Mouse (Mus musculus) lung, embryonic 16.5 days (tissue): ENCODE data around the gene Rragd. TPM values are rescaled to one million over a fixed set of nuclear protein-coding genes. Genes with fewer than 3 reads are reported as not detected.
"Not testable (repeated sequence)": the region's sequence is repeated elsewhere in the genome, so short reads cannot be mapped to it uniquely, and the experiment has no call there.

ENCODE experiments used
- ATAC-seq: fragments of 200-750 bp; cut with Nextera tagmentation; 2 replicates; pipeline ENCODE4 v1.8.0; 2017; ENCODE audit warnings: low read depth, mild to moderate bottlenecking, moderate library complexity
- H3K27ac ChIP-seq: fragments of 300-500 bp; sonication (generic); 2 replicates; pipeline ENCODE4 v1.5.1; 2014; ENCODE audit warnings: mild to moderate bottlenecking, control low read depth, low read length
- H3K27me3 ChIP-seq: fragments of 300-500 bp; sonication (generic); 2 replicates; pipeline ENCODE4 v1.6.1; 2014; ENCODE audit warnings: low read depth, low read length, mixed read lengths; ENCODE audit not compliant: control insufficient read depth, insufficient read depth
- H3K36me3 ChIP-seq: fragments of 300-500 bp; sonication (generic); 2 replicates; pipeline ENCODE4 v1.6.1; 2014; ENCODE audit warnings: low read length; ENCODE audit not compliant: control insufficient read depth, insufficient read depth
- H3K4me1 ChIP-seq: fragments of 300-500 bp; sonication (generic); replicated peaks from 2 replicates; pipeline ENCODE4 v1.6.1; 2014; ENCODE audit warnings: low read length, mixed read lengths; ENCODE audit not compliant: control insufficient read depth, insufficient read depth
- H3K4me2 ChIP-seq: fragments of 300-500 bp; sonication (generic); 2 replicates; pipeline ENCODE4 v1.6.1; 2014; ENCODE audit warnings: low read depth, low read length, control low read depth
- H3K4me3 ChIP-seq: fragments of 300-500 bp; sonication (generic); 2 replicates; pipeline ENCODE4 v1.5.1; 2014; ENCODE audit warnings: mild to moderate bottlenecking, low read length, control low read depth
- H3K9ac ChIP-seq: fragments of 300-500 bp; sonication (generic); 2 replicates; pipeline ENCODE4 v1.6.1; 2014; ENCODE audit warnings: low read length, control low read depth
- H3K9me3 ChIP-seq: fragments of 300-500 bp; sonication (generic); 2 replicates; pipeline ENCODE4 v1.6.1; 2016; ENCODE audit warnings: low read length; ENCODE audit not compliant: control insufficient read depth
- WGBS: fragments of 180-500 bp; shearing (Covaris S2); extraction: QIAGEN DNeasy Blood & Tissue Kit; methylation state at CpG from one replicate; pipeline ENCODE4 v1.1.7; 2014; 5-methylcytosine and 5-hydroxymethylcytosine counted together
- polyA plus RNA-seq: library from polyadenylated mRNA; unstranded; fragments of >200 nt; fragmentation: Nextera tagmentation; extraction: Ambion mirVana; gene quantifications from 2 replicates; pipeline ENCODE4 v1.2.1, GENCODE M21; 2015

Rragd gene
- polyA plus RNA-seq, 1 experiment from 2014 or later: 2.9 TPM

- Histone ChIP-seq H3K27ac (no peak overlapping the region), H3K4me3 (no peak overlapping the region), H3K27me3 (no peaks in the 10 kb centered on the region), H3K4me1 (no peaks in the 10 kb centered on the region), H3K36me3 (no peaks in the 10 kb centered on the region), H3K9ac (no peak overlapping the region), H3K4me2 (no peak overlapping the region), H3K9me3 (0 out of 2 replicates have a peak, but pooled peaks cover 2% of the 10 kb centered on the region)
- ATAC-seq: no peak
- 86% methylated on average over 5 of the region's 5 CpGs for WGBS
Observed at GRCm38 (mm10) chr4:32997571-32997970, 14.7 kb downstream of the Rragd start.

- 89% methylated on average over 8 of the region's 8 CpGs for WGBS
- no peak overlapping the region for H3K9ac ChIP-seq
- H3K36me3 ChIP-seq: no peaks in the 10 kb centered on the region
Observed at GRCm38 (mm10) chr4:32998996-32999395, 16.2 kb downstream of the Rragd start.

GRCm38 (mm10) chr4:33002081-33002480, 19.2 kb downstream of the Rragd start:
- no peak for ATAC-seq
- no peaks in the 10 kb centered on the region for H3K36me3 ChIP-seq
- H3K4me2 ChIP-seq: no peak overlapping the region
- H3K9ac ChIP-seq: no peak overlapping the region
- no peak overlapping the region for H3K4me3 ChIP-seq
- H3K9me3 ChIP-seq: no peaks in the 10 kb centered on the region
- WGBS: 67% methylated on average over 3 of the region's 3 CpGs
- no peaks in the 10 kb centered on the region for H3K27me3 ChIP-seq
- H3K4me1 ChIP-seq: no peaks in the 10 kb centered on the region
- no peak overlapping the region for H3K27ac ChIP-seq

More at GRCm38 (mm10) chr4:32998996-32999395, 16.2 kb downstream of the Rragd start:
- Histone ChIP-seq H3K27me3 (no peaks in the 10 kb centered on the region), H3K4me3 (no peak overlapping the region), H3K4me1 (no peaks in the 10 kb centered on the region), H3K9me3 (0 out of 2 replicates have a peak, but pooled peaks cover 2% of the 10 kb centered on the region), H3K27ac (no peak overlapping the region), H3K4me2 (no peak overlapping the region)
- no peak for ATAC-seq

GRCm38 (mm10) chr4:33005595-33006470, 23.0 kb downstream of the Rragd start:
- H3K9ac ChIP-seq, H3K36me3 ChIP-seq, H3K4me1 ChIP-seq, H3K27me3 ChIP-seq, ATAC-seq, H3K4me3 ChIP-seq, H3K9me3 ChIP-seq, H3K4me2 ChIP-seq, H3K27ac ChIP-seq: not testable (repeated sequence)
- WGBS: 88% methylated on average over 10 of the region's 10 CpGs

- 86% methylated on average over 11 of the region's 11 CpGs for WGBS
- no peak for ATAC-seq
- no peak overlapping the region for H3K27ac ChIP-seq
Observed at GRCm38 (mm10) chr4:33006844-33007243, 24.0 kb downstream of the Rragd start.

GRCm38 (mm10) chr4:33007443-33008217, 24.8 kb downstream of the Rragd start:
- H3K27ac ChIP-seq: no peak overlapping the region
- no peak overlapping the region for H3K4me2 ChIP-seq
- H3K4me3 ChIP-seq: no peak overlapping the region
- no peaks in the 10 kb centered on the region for H3K27me3 ChIP-seq
- no peak for ATAC-seq
- H3K9me3 ChIP-seq: no peaks in the 10 kb centered on the region
- H3K36me3 ChIP-seq: no peaks in the 10 kb centered on the region
- 65% methylated on average over 9 of the region's 9 CpGs for WGBS
- H3K4me1 ChIP-seq: no peaks in the 10 kb centered on the region
- no peak overlapping the region for H3K9ac ChIP-seq

More at GRCm38 (mm10) chr4:33006844-33007243, 24.0 kb downstream of the Rragd start:
- H3K27me3 ChIP-seq: no peaks in the 10 kb centered on the region
- H3K4me1 ChIP-seq: no peaks in the 10 kb centered on the region
- H3K4me3 ChIP-seq: no peak overlapping the region
- no peaks in the 10 kb centered on the region for H3K9me3 ChIP-seq
- no peak overlapping the region for H3K4me2 ChIP-seq
- no peaks in the 10 kb centered on the region for H3K36me3 ChIP-seq
- no peak overlapping the region for H3K9ac ChIP-seq

- no peaks in the 10 kb centered on the region for H3K36me3 ChIP-seq
- no peak for ATAC-seq
- no peaks in the 10 kb centered on the region for H3K9me3 ChIP-seq
- no peak overlapping the region for H3K9ac ChIP-seq
- H3K27me3 ChIP-seq: no peaks in the 10 kb centered on the region
- no peak overlapping the region for H3K4me2 ChIP-seq
- H3K4me1 ChIP-seq: no peaks in the 10 kb centered on the region
- no peak overlapping the region for H3K27ac ChIP-seq
- H3K4me3 ChIP-seq: no peak overlapping the region
- 92% methylated on average over 1 of the region's 1 CpGs for WGBS
Observed at GRCm38 (mm10) chr4:33010078-33010477, 27.2 kb downstream of the Rragd start.

GRCm38 (mm10) chr4:33012484-33012883, 29.6 kb downstream of the Rragd start:
- Histone ChIP-seq H3K4me1 (no peaks in the 10 kb centered on the region), H3K4me2 (no peak overlapping the region), H3K36me3 (no peaks in the 10 kb centered on the region), H3K27me3 (no peaks in the 10 kb centered on the region), H3K9ac (no peak overlapping the region), H3K9me3 (no peaks in the 10 kb centered on the region), H3K4me3 (no peak overlapping the region), H3K27ac (no peak overlapping the region)
- 67% methylated on average over 4 of the region's 4 CpGs for WGBS
- ATAC-seq: no peak

- H3K27ac ChIP-seq: no peak overlapping the region
- no peak overlapping the region for H3K4me3 ChIP-seq
- H3K27me3 ChIP-seq: no peaks in the 10 kb centered on the region
- H3K4me1 ChIP-seq: no peaks in the 10 kb centered on the region
- no peak overlapping the region for H3K9ac ChIP-seq
- H3K36me3 ChIP-seq: no peaks in the 10 kb centered on the region
- 38% methylated on average over 9 of the region's 9 CpGs for whole genome bisulfite sequencing
- ATAC-seq: peak; percentile 76; the same call in 1 of the 2 replicates
- H3K4me2 ChIP-seq: no peak overlapping the region
- H3K9me3 ChIP-seq: no peaks in the 10 kb centered on the region
Observed at GRCm38 (mm10) chr4:33018361-33018999, 35.6 kb downstream of the Rragd start.
